Mouse (Mus musculus) CD4-positive, CD25-positive, alpha-beta regulatory T cell, adult 9 weeks (primary cell): Measurements from ENCODE around the gene Fam216b. TPM values are rescaled to one million over a fixed set of nuclear protein-coding genes. Genes with fewer than 3 reads are reported as not detected.

Experiments used
- polyA plus RNA-seq: library from polyadenylated mRNA; unstranded; fragments of 100-300 nt; shearing (Covaris generic); gene quantifications from one replicate; pipeline ENCODE4 v1.2.1, GENCODE M21; 2017

Fam216b gene
- polyA plus RNA-seq, result not detected

DNA sequence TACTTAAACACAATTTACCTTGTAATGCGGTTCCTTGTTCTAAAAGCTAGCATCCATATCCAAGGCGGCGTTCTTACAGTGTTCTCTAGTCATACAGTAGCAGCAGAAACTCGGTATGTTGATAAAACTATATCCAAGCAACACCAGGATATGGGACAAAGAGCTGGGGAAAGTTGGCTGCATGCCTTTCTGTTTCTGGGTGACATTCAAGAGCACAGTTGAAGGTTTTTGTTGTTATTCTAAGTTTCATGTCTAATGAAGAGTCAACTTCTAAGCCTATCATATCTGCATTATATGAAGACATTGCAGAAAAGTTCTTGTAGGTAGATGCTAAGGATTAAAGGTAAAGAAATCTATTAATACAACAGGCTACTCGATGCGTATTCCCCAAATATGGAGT is at the start of gene Fam216b:
Fam216b (minus strand) TSS at position 101 of the 400 bp plus-strand sequence.

Other genes starting within 250 kb of the Fam216b start
- 165 TPM for gene Dnajc15, start 213.9 kb downstream of the Fam216b start, polyA plus RNA-seq
- gene Epsti1, start 184.8 kb downstream of the Fam216b start, polyA plus RNA-seq, result 118 TPM
- 8.5 TPM for gene Tnfsf11, start 219.0 kb upstream of the Fam216b start, polyA plus RNA-seq